Mouse (Mus musculus) small intestine, adult 2 months (tissue): Measurements from ENCODE around the gene Samd4b.

ENCODE experiments used
- CTCF ChIP-seq: fragments of 200-500 bp; IDR thresholded peaks from 2 replicates; pipeline ENCODE4 v1.5.1; 2012; ENCODE audit warnings: low read depth, mild to moderate bottlenecking, control low read depth, inconsistent platforms, low read length, moderate library complexity, mixed read lengths; ENCODE audit not compliant: insufficient replicate concordance, insufficient read length; ENCODE audit errors: extremely low read depth
- POLR2A ChIP-seq: fragments of 200-500 bp; IDR thresholded peaks from 2 replicates; pipeline ENCODE4 v1.6.1; 2012; ENCODE audit warnings: low read depth, mild to moderate bottlenecking, control low read depth, inconsistent platforms, low read length, moderate library complexity

DNA sequence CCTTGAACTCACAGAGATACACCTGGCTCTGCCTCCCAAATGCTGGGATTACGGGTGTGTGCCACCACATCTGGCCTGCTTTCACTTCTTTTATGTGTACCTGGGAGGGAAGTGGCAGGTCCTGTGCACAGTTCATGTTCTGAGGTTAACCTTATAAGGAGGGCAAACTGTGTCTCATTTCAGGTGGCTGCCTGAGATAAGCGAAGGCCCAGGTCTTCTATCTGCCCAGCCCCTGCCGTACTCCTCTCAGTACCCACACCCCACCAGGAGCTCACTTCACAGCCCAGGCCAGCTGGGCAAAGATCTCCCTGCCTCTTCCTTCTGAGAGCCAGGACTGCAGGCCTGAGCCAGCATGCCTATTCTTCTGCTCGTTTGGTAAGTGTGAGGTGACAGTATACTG is 16.2 kb downstream of the Samd4b start:
- TF ChIP-seq CTCF (no peak), POLR2A (no peak)
